Mouse (Mus musculus) kidney, postnatal 10 days (tissue): Measurements from ENCODE around the gene Slc10a4.
"Not testable (repeated sequence)": the region's sequence is repeated elsewhere in the genome, so short reads cannot be mapped to it uniquely, and the experiment has no call there.

Experiments used
- DNase-seq: peaks from one replicate; pipeline ENCODE4 v3.0.0; 2021; ENCODE audit warnings: mixed read lengths

Slc10a4 gene

GRCm38 (mm10) chr5:73006784-73007581, at the start of gene Slc10a4:
TSS of gene Slc10a4 (plus strand) at chr5:73006883.
- DNase-seq: peak; percentile 33

- no peak for DNase-seq
Observed at GRCm38 (mm10) chr5:72957281-72957680, 49.4 kb upstream of the Slc10a4 start.

- no peak for DNase-seq
Observed at GRCm38 (mm10) chr5:72960096-72960495, 46.6 kb upstream of the Slc10a4 start.

GRCm38 (mm10) chr5:72965706-72966105, 41.0 kb upstream of the Slc10a4 start:
- no peak for DNase-seq

- DNase-seq: no peak
Observed at GRCm38 (mm10) chr5:72972435-72972834, 34.2 kb upstream of the Slc10a4 start.

- DNase-seq: no peak
Observed at GRCm38 (mm10) chr5:72972934-72973333, 33.7 kb upstream of the Slc10a4 start.

GRCm38 (mm10) chr5:72974602-72975001, 32.1 kb upstream of the Slc10a4 start, which contains the start of gene Gm10135:
TSS of gene Gm10135 (minus strand) at chr5:72974702.
- DNase-seq: no peak

GRCm38 (mm10) chr5:72975996-72976395, 30.7 kb upstream of the Slc10a4 start:
- DNase-seq: no peak

- DNase-seq: no peak
Observed at GRCm38 (mm10) chr5:72976539-72976938, 30.1 kb upstream of the Slc10a4 start.

- peak; percentile 18 for DNase-seq
Observed at GRCm38 (mm10) chr5:72984091-72984490, 22.6 kb upstream of the Slc10a4 start.

- no peak for DNase-seq
Observed at GRCm38 (mm10) chr5:72987786-72988185, 18.9 kb upstream of the Slc10a4 start.

GRCm38 (mm10) chr5:72989756-72990155, 16.9 kb upstream of the Slc10a4 start:
- DNase-seq: no peak

GRCm38 (mm10) chr5:72992474-72992873, 14.2 kb upstream of the Slc10a4 start:
- DNase-seq: no peak

GRCm38 (mm10) chr5:72994424-72994823, 12.3 kb upstream of the Slc10a4 start:
- DNase-seq: no peak

GRCm38 (mm10) chr5:72994928-72995327, 11.8 kb upstream of the Slc10a4 start:
- DNase-seq: no peak

- peak; percentile 19 for DNase-seq
Observed at GRCm38 (mm10) chr5:72995379-72995778, 11.3 kb upstream of the Slc10a4 start.

GRCm38 (mm10) chr5:72998546-72998945, 8.1 kb upstream of the Slc10a4 start:
- not testable (repeated sequence) for DNase-seq

- DNase-seq: no peak
Observed at GRCm38 (mm10) chr5:73004046-73004445, 2.6 kb upstream of the Slc10a4 start.

- DNase-seq: no peak
Observed at GRCm38 (mm10) chr5:73007582-73007959, 888 bp downstream of the Slc10a4 start.

- not testable (repeated sequence) for DNase-seq
Observed at GRCm38 (mm10) chr5:73008230-73008629, 1.5 kb downstream of the Slc10a4 start.

GRCm38 (mm10) chr5:73011806-73012205, 5.1 kb downstream of the Slc10a4 start:
- DNase-seq: not testable (repeated sequence)

GRCm38 (mm10) chr5:73012884-73013610, 6.4 kb downstream of the Slc10a4 start:
- not testable (repeated sequence) for DNase-seq

GRCm38 (mm10) chr5:73013611-73014287, 7.1 kb downstream of the Slc10a4 start:
- DNase-seq: peak; percentile 24
